Mouse (Mus musculus) B cell, adult 2 months (primary cell): ENCODE results near the gene Matn1.

ENCODE experiments used
- DNase-seq, 2 experiments: peaks; one replicate each; pipeline ENCODE4 v3.0.0; 2022

Matn1 gene

GRCm38 (mm10) chr4:130988219-130988839 lies 44.1 kb downstream of the Matn1 start:
- no peak for DNase-seq

DNA sequence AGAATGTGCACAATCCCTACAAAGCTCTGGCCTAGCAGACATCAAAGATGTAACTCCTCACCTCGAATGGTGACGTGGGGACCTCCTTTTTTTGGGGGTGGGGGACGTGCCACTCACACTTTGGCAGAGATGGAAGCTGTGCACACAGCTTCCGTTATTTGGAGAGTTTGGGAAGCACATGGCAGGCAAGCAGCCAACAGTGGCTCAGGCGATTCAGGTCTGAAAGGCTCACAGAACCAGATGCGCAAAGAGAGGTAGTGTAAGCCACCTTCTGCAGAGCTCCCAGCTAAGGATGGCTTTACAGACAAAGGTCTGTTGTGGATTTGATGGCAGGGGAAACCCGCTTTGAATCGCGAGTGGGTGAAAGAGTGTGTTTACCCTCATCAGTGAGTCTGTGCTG lies 45.0 kb downstream of the Matn1 start:
- no peak for DNase-seq

DNA sequence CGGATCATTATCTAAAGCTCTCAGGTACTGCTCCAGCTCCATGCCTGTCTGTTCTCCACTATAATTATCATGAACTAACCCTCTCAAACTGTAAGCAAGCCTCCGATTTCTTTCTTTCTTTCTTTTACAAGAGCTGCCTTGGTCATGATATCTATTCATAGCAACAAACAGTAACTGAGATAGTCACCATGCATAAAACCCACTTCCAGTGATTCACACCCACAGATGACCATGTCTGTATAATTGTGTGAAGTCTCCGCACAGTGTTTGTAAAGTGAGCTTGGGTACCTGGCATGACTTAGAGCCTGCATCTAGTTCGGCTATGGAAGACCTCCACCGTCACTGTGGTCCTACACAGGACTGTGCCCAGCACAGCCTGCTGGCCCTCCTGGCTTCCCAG lies 46.8 kb downstream of the Matn1 start:
- no peak for DNase-seq

DNA sequence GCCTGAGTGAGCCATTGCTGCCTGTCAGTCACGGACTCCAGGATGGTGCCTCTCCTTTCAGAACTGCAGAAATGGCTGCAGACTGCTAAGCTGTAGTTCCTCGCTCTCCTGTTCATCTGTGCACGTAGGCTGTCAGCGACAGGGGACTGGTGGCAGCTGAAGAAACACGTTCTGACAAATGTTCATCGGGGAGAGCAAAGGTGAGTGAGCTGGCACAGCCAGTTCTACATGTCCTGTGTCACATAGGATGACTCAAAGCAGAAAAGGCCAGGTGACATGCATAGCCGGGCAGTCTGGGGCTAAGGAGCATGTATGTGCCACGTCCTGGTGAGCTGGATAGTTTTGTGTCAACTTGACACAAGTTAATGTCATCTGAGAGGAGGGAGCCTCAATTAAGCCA lies 50.4 kb downstream of the Matn1 start:
- DNase-seq, result no peak

GRCm38 (mm10) chr4:130999744-131000527 lies 55.8 kb downstream of the Matn1 start:
- no peak for DNase-seq

GRCm38 (mm10) chr4:131000614-131001178 lies 56.5 kb downstream of the Matn1 start:
- no peak for DNase-seq
